Mouse (Mus musculus) lung, postnatal 0 days (tissue): ENCODE results near the gene Prkce.

Experiments used
- CTCF ChIP-seq: IDR thresholded peaks from 2 replicates; pipeline ENCODE4 v1.5.1; 2016; ENCODE audit warnings: antibody characterized with exemption, mild to moderate bottlenecking
- EP300 ChIP-seq: IDR thresholded peaks from 2 replicates; pipeline ENCODE4 v1.6.1; 2016; ENCODE audit warnings: antibody characterized with exemption, mild to moderate bottlenecking, control low read depth

- TF ChIP-seq CTCF: no peak
- no peak for TF ChIP-seq EP300
These were observed 105.4 kb downstream of the Prkce start for GRCm38 (mm10) chr17:86272961-86273360.
